Comparison of ENCODE assay signal across 9 mouse cellular contexts in genomic region chr15:11903196-11904042, GRCm38 (mm10). TPM values are rescaled to one million over a fixed set of nuclear protein-coding genes. Genes with fewer than 3 reads are reported as not detected.
DNase-seq lines count a peak whose midpoint lies in the region; ATAC-seq and TF ChIP-seq lines count a peak whose summit lies in the region.
"Had no signal": no experiment of that assay in that cellular context is flagged by ENCODE, and none has a peak within 500 bp of the region (broad histone marks: within the 10 kb centered on the region; RNA-seq: fewer than 3 reads in every experiment).

No protein-coding gene starts in this region.

- no peak for TF ChIP-seq POLR2A in testis, adult 2 months (IDR thresholded peaks at IDR 0.05; ENCODE audit: control insufficient read depth, low read depth, low read length)

- ATAC-seq in kidney, embryonic 15.5 days (replicated peaks; ENCODE audit: low FRiP score) = peak; percentile 38

- no peaks in the 10 kb centered on the region for H3K36me3 ChIP-seq in heart, embryonic 10.5 days
- H3K36me3 ChIP-seq in kidney, embryonic 15.5 days = no peaks in the 10 kb centered on the region
- no peaks in the 10 kb centered on the region for H3K36me3 ChIP-seq in testis, adult 2 months (ENCODE audit: control insufficient read depth, insufficient read depth, low read length)

- no peaks in the 10 kb centered on the region for H3K9me3 ChIP-seq in heart, embryonic 10.5 days
- no peaks in the 10 kb centered on the region for H3K9me3 ChIP-seq in kidney, embryonic 15.5 days (replicated peaks)

- no peak for TF ChIP-seq CTCF in gastrocnemius, adult 2 months (IDR thresholded peaks at IDR 0.05)
- TF ChIP-seq CTCF in testis, adult 2 months (IDR thresholded peaks at IDR 0.05; ENCODE audit: control insufficient read depth, insufficient read depth, insufficient replicate concordance, low read depth, low read length) = no peak

- H3K4me2 ChIP-seq in kidney, embryonic 15.5 days = peak overlapping the region; percentile 97

- H3K9ac ChIP-seq in kidney, embryonic 15.5 days = peak overlapping the region; percentile 59

- no peak for DNase-seq in gastrocnemius, adult 2 months
- no peak for DNase-seq in gastrocnemius, postnatal 14 days
- DNase-seq in heart, embryonic 10.5 days (ENCODE audit: low spot score) = no peak
- peak; percentile 69 for DNase-seq in lung, postnatal 10 days
- no peak for DNase-seq in MN1 (ENCODE audit: low spot score)
- DNase-seq in urinary bladder, postnatal 36 days (ENCODE audit: low spot score in 2 of 2) = no peak

- H3K4me1 ChIP-seq in heart, embryonic 10.5 days = peaks cover 22% of the 10 kb centered on the region
- H3K4me1 ChIP-seq in kidney, embryonic 15.5 days = peaks cover 50% of the 10 kb centered on the region
- H3K4me1 ChIP-seq in testis, adult 2 months (ENCODE audit: control insufficient read depth, insufficient read depth, low read length) = peaks cover 32% of the 10 kb centered on the region

- intact Hi-C loops in gastrocnemius, adult 2 months (cut with DNase I) = loop anchor here (10.0 kb wide), 1 partner anchor 499 kb away; no protein-coding TSS in a partner anchor
- intact Hi-C loops in gastrocnemius, postnatal 14 days (cut with DNase I; ENCODE audit: low total_unique reads) = loop anchor here (5.0 kb wide), 1 partner anchor 491 kb away; no protein-coding TSS in a partner anchor

- peak overlapping the region; percentile 59; the same call in 1 of the 2 replicates for H3K27ac ChIP-seq in gastrocnemius, adult 2 months
- H3K27ac ChIP-seq in heart, embryonic 10.5 days = peak overlapping the region; percentile 87
- H3K27ac ChIP-seq in kidney, embryonic 15.5 days = peak overlapping the region; percentile 55; the same call in 1 of the 2 replicates
- H3K27ac ChIP-seq in testis, adult 2 months (ENCODE audit: control insufficient read depth, insufficient read depth, low read depth, low read length) = no peak overlapping the region

- WGBS in heart, embryonic 10.5 days = 1% methylated on average over 34 of the region's 34 CpGs
- WGBS in kidney, embryonic 15.5 days = 4% methylated on average over 34 of the region's 34 CpGs

- peaks cover 9% of the 10 kb centered on the region; the same call in 1 of the 2 replicates for H3K27me3 ChIP-seq in heart, embryonic 10.5 days (ENCODE audit: insufficient read depth, poor library complexity, severe bottlenecking)
- H3K27me3 ChIP-seq in kidney, embryonic 15.5 days = peaks cover 65% of the 10 kb centered on the region
- no peaks in the 10 kb centered on the region; the same call in 1 of the 2 replicates for H3K27me3 ChIP-seq in testis, adult 2 months (ENCODE audit: control insufficient read depth, insufficient read depth, low read length)

- peak overlapping the region; percentile 82 for H3K4me3 ChIP-seq in gastrocnemius, adult 2 months
- peak overlapping the region; percentile 73 for H3K4me3 ChIP-seq in heart, embryonic 10.5 days
- peak overlapping the region; percentile 60 for H3K4me3 ChIP-seq in kidney, embryonic 15.5 days (replicated peaks)
- H3K4me3 ChIP-seq in testis, adult 2 months (ENCODE audit: control insufficient read depth, low read depth, low read length) = peak overlapping the region; percentile 78

RNA-seq across cellular contexts. Expression of gene Npr3, which starts 3.7 kb away (rescaled TPM):
- 1 to 10 TPM; 4.0 to 9.1 TPM for total RNA-seq in gastrocnemius, adult 2 months (2021)
- 10 to 100 TPM; 11.0 to 11.9 TPM for total RNA-seq in gastrocnemius, postnatal 14 days (2021)
- 12.0 and 14.8 TPM in 2 replicates for polyA plus RNA-seq in heart, embryonic 10.5 days (2016; fragmentation: Nextera tagmentation; extraction: Ambion mirVana)
- 7.2 and 7.5 TPM in 2 replicates for polyA plus RNA-seq in kidney, embryonic 15.5 days (2015; fragmentation: Nextera tagmentation; extraction: Ambion mirVana)
- 1.1 and 1.4 TPM in 2 replicates for polyA plus RNA-seq in testis, adult 2 months (2012; rRNA removed)
- total RNA-seq: hematopoietic stem cell, adult 5-6 weeks had no signal
